Mouse (Mus musculus) neural tube, embryonic 14.5 days (tissue): ENCODE measurements around the gene Stk24. TPM values are rescaled to one million over a fixed set of nuclear protein-coding genes. Genes with fewer than 3 reads are reported as not detected.

Experiments used
- ATAC-seq: fragments of 200-750 bp; cut with Nextera tagmentation; 2 replicates; pipeline ENCODE4 v1.8.0; 2017; ENCODE audit warnings: low read depth, mild to moderate bottlenecking, moderate TSS enrichment, moderate library complexity
- H3K27ac ChIP-seq: fragments of 300-500 bp; sonication (generic); 2 replicates; pipeline ENCODE4 v1.5.1; 2014; ENCODE audit warnings: low read depth, mild to moderate bottlenecking, control low read depth, low read length, moderate library complexity, mixed read lengths
- H3K27me3 ChIP-seq: fragments of 300-500 bp; sonication (generic); 2 replicates; pipeline ENCODE4 v1.6.1; 2014; ENCODE audit warnings: low read length; ENCODE audit not compliant: control insufficient read depth, insufficient read depth
- H3K36me3 ChIP-seq: fragments of 300-500 bp; sonication (generic); 2 replicates; pipeline ENCODE4 v1.6.1; 2014; ENCODE audit warnings: low read length, mixed read lengths; ENCODE audit not compliant: control insufficient read depth, insufficient read depth
- H3K4me1 ChIP-seq: fragments of 300-500 bp; sonication (generic); 2 replicates; pipeline ENCODE4 v1.6.1; 2014; ENCODE audit warnings: low read length; ENCODE audit not compliant: control insufficient read depth, insufficient read depth
- H3K4me2 ChIP-seq: fragments of 300-500 bp; sonication (generic); 2 replicates; pipeline ENCODE4 v1.6.1; 2014; ENCODE audit warnings: mild to moderate bottlenecking, low read depth, low read length, control low read depth
- H3K4me3 ChIP-seq: fragments of 300-500 bp; sonication (generic); 2 replicates; pipeline ENCODE4 v1.5.1; 2014; ENCODE audit warnings: low read depth, low read length, control low read depth, mixed read lengths
- H3K9ac ChIP-seq: fragments of 300-500 bp; sonication (generic); replicated peaks from 2 replicates; pipeline ENCODE4 v1.6.1; 2014; ENCODE audit warnings: low read depth, mild to moderate bottlenecking, control low read depth, low read length, mixed read lengths
- H3K9me3 ChIP-seq: fragments of 300-500 bp; sonication (generic); 2 replicates; pipeline ENCODE4 v1.6.1; 2016; ENCODE audit warnings: low read length; ENCODE audit not compliant: control insufficient read depth
- WGBS: fragments of 180-500 bp; shearing (Covaris S2); extraction: QIAGEN DNeasy Blood & Tissue Kit; methylation state at CpG from one replicate; pipeline ENCODE4 v1.1.7; 2014; 5-methylcytosine and 5-hydroxymethylcytosine counted together
- polyA plus RNA-seq: library from polyadenylated mRNA; unstranded; fragments of >200 nt; fragmentation: Nextera tagmentation; extraction: Ambion mirVana; gene quantifications from 2 replicates; pipeline ENCODE4 v1.2.1, GENCODE M21; 2014

Gene Stk24
- polyA plus RNA-seq, 1 experiment from 2014 or later, result 19.9 TPM

- H3K4me3 ChIP-seq, result no peak overlapping the region
- WGBS, result 43% methylated on average over 5 of the region's 5 CpGs
- no peaks in the 10 kb centered on the region for H3K9me3 ChIP-seq
- H3K4me2 ChIP-seq, result no peak overlapping the region
- H3K27ac ChIP-seq, result no peak overlapping the region
- H3K36me3 ChIP-seq, result no peaks in the 10 kb centered on the region
- no peak overlapping the region for H3K9ac ChIP-seq
- H3K27me3 ChIP-seq, result no peaks in the 10 kb centered on the region
- no peak for ATAC-seq
- H3K4me1 ChIP-seq, result peaks cover 9% of the 10 kb centered on the region
Observed at GRCm38 (mm10) chr14:121316136-121316535, 63.7 kb downstream of the Stk24 start.

GRCm38 (mm10) chr14:121314934-121315333 is 64.9 kb downstream of the Stk24 start:
- WGBS, result 76% methylated on average over 3 of the region's 3 CpGs
- Histone ChIP-seq H3K36me3 (no peaks in the 10 kb centered on the region), H3K4me3 (no peak overlapping the region), H3K9me3 (no peaks in the 10 kb centered on the region), H3K27ac (no peak overlapping the region), H3K9ac (no peak overlapping the region), H3K4me1 (peaks cover 9% of the 10 kb centered on the region), H3K27me3 (no peaks in the 10 kb centered on the region), H3K4me2 (no peak overlapping the region)
- 0 out of 2 replicates have a peak, but pooled peaks have one; percentile 16 for ATAC-seq

GRCm38 (mm10) chr14:121313283-121313682 is 66.5 kb downstream of the Stk24 start:
- no peak overlapping the region for H3K4me3 ChIP-seq
- H3K27me3 ChIP-seq, result no peaks in the 10 kb centered on the region
- H3K36me3 ChIP-seq, result no peaks in the 10 kb centered on the region
- no peak for ATAC-seq
- no peak overlapping the region for H3K4me2 ChIP-seq
- H3K9ac ChIP-seq, result no peak overlapping the region
- no peaks in the 10 kb centered on the region for H3K9me3 ChIP-seq
- H3K27ac ChIP-seq, result no peak overlapping the region
- WGBS, result 95% methylated on average over 10 of the region's 10 CpGs
- H3K4me1 ChIP-seq, result peaks cover 9% of the 10 kb centered on the region

GRCm38 (mm10) chr14:121311083-121311482 is 68.7 kb downstream of the Stk24 start:
- H3K4me2 ChIP-seq, result no peak overlapping the region
- no peak overlapping the region for H3K4me3 ChIP-seq
- no peak for ATAC-seq
- no peaks in the 10 kb centered on the region for H3K36me3 ChIP-seq
- H3K27ac ChIP-seq, result no peak overlapping the region
- H3K27me3 ChIP-seq, result no peaks in the 10 kb centered on the region
- H3K4me1 ChIP-seq, result peaks cover 3% of the 10 kb centered on the region; the same call in 1 of the 2 replicates
- no peak overlapping the region for H3K9ac ChIP-seq
- WGBS, result 96% methylated on average over 2 of the region's 2 CpGs
- no peaks in the 10 kb centered on the region for H3K9me3 ChIP-seq

GRCm38 (mm10) chr14:121310325-121311080 is 69.3 kb downstream of the Stk24 start:
- Histone ChIP-seq H3K36me3 (no peaks in the 10 kb centered on the region), H3K4me1 (peaks cover 3% of the 10 kb centered on the region; the same call in 1 of the 2 replicates), H3K4me3 (no peak overlapping the region), H3K27ac (no peak overlapping the region), H3K4me2 (no peak overlapping the region), H3K27me3 (no peaks in the 10 kb centered on the region), H3K9me3 (no peaks in the 10 kb centered on the region), H3K9ac (no peak overlapping the region)
- no peak for ATAC-seq
- 90% methylated on average over 6 of the region's 6 CpGs for WGBS

GRCm38 (mm10) chr14:121309909-121310308 is 69.9 kb downstream of the Stk24 start:
- Histone ChIP-seq H3K9me3 (no peaks in the 10 kb centered on the region), H3K4me3 (no peak overlapping the region), H3K36me3 (no peaks in the 10 kb centered on the region), H3K27me3 (no peaks in the 10 kb centered on the region), H3K4me2 (no peak overlapping the region), H3K4me1 (peaks cover under 1% of the 10 kb centered on the region; the same call in 1 of the 2 replicates), H3K27ac (no peak overlapping the region), H3K9ac (no peak overlapping the region)
- WGBS, result 86% methylated on average over 3 of the region's 3 CpGs
- ATAC-seq, result no peak

GRCm38 (mm10) chr14:121305316-121306064 is 74.3 kb downstream of the Stk24 start:
- Histone ChIP-seq H3K9me3 (no peaks in the 10 kb centered on the region), H3K9ac (no peak overlapping the region), H3K36me3 (no peaks in the 10 kb centered on the region; the same call in 1 of the 2 replicates), H3K27me3 (no peaks in the 10 kb centered on the region), H3K4me3 (no peak overlapping the region), H3K4me1 (no peaks in the 10 kb centered on the region), H3K27ac (no peak overlapping the region), H3K4me2 (no peak overlapping the region)
- 55% methylated on average over 8 of the region's 8 CpGs for whole genome bisulfite sequencing
- no peak for ATAC-seq

GRCm38 (mm10) chr14:121304523-121304922 is 75.3 kb downstream of the Stk24 start:
- ATAC-seq, result peak; percentile 46; the same call in 1 of the 2 replicates
- WGBS, result 65% methylated on average over 7 of the region's 7 CpGs
- H3K9ac ChIP-seq, result no peak overlapping the region
- H3K4me3 ChIP-seq, result no peak overlapping the region
- no peaks in the 10 kb centered on the region for H3K4me1 ChIP-seq
- no peaks in the 10 kb centered on the region; the same call in 1 of the 2 replicates for H3K36me3 ChIP-seq
- no peak overlapping the region for H3K4me2 ChIP-seq
- H3K27me3 ChIP-seq, result no peaks in the 10 kb centered on the region
- no peak overlapping the region for H3K27ac ChIP-seq
- no peaks in the 10 kb centered on the region for H3K9me3 ChIP-seq

GRCm38 (mm10) chr14:121299093-121299492 is 80.7 kb downstream of the Stk24 start:
- no peak for ATAC-seq

More at GRCm38 (mm10) chr14:121299093-121299492, 80.7 kb downstream of the Stk24 start:
- Histone ChIP-seq H3K27ac (no peak overlapping the region), H3K9me3 (no peaks in the 10 kb centered on the region), H3K9ac (no peak overlapping the region), H3K36me3 (peaks cover 2% of the 10 kb centered on the region; the same call in 1 of the 2 replicates), H3K27me3 (no peaks in the 10 kb centered on the region), H3K4me2 (no peak overlapping the region), H3K4me1 (no peaks in the 10 kb centered on the region), H3K4me3 (no peak overlapping the region)
- 94% methylated on average over 9 of the region's 9 CpGs for WGBS
